Mouse (Mus musculus) myocyte (in vitro differentiated cells): ENCODE measurements around the gene Nfkb1.

ENCODE experiments used
- CEBPB ChIP-seq: IDR thresholded peaks from 2 replicates; pipeline ENCODE4 v1.6.1; 2011; ENCODE audit warnings: mild to moderate bottlenecking, moderate library complexity; ENCODE audit not compliant: poor library complexity, insufficient read depth, severe bottlenecking
- E2F4 ChIP-seq: IDR thresholded peaks from one replicate; pipeline ENCODE4 v1.6.1; 2011; ENCODE audit warnings: mild to moderate bottlenecking, control low read depth, moderate library complexity; ENCODE audit not compliant: insufficient read depth
- MAX ChIP-seq: IDR thresholded peaks from one replicate; pipeline ENCODE4 v1.6.1; 2011; ENCODE audit warnings: low read depth, mild to moderate bottlenecking, control low read depth
- MYOD1 ChIP-seq, 3 experiments: IDR thresholded peaks; one replicate each; pipeline ENCODE4 v1.6.1; 2011; ENCODE audit warnings: control low read depth in 2 of 3, low read depth in 2 of 3, mild to moderate bottlenecking in 2 of 3, moderate library complexity in 1 of 3; ENCODE audit not compliant: insufficient read length in 2 of 3, control insufficient read depth in 1 of 3
- MYOG ChIP-seq, 3 experiments: IDR thresholded peaks; one replicate each; pipeline ENCODE4 v1.6.1; 2011; ENCODE audit warnings: control low read depth in 2 of 3, low read depth in 2 of 3, mild to moderate bottlenecking in 2 of 3; ENCODE audit not compliant: insufficient read length in 2 of 3, control insufficient read depth in 1 of 3, insufficient read depth in 1 of 3
- POLR2A ChIP-seq: IDR thresholded peaks from one replicate; pipeline ENCODE4 v1.6.1; 2011; ENCODE audit warnings: low read depth, mild to moderate bottlenecking, control low read depth, moderate library complexity; ENCODE audit not compliant: insufficient read length
- POLR2AphosphoS2 ChIP-seq: IDR thresholded peaks from one replicate; pipeline ENCODE4 v1.6.1; 2011; ENCODE audit warnings: low read depth, control low read depth; ENCODE audit not compliant: insufficient read length
- REST ChIP-seq: IDR thresholded peaks from one replicate; pipeline ENCODE4 v1.6.1; 2011; ENCODE audit warnings: mild to moderate bottlenecking, control low read depth, moderate library complexity; ENCODE audit not compliant: insufficient read depth, insufficient read length
- SRF ChIP-seq: IDR thresholded peaks from one replicate; pipeline ENCODE4 v1.6.1; 2011; ENCODE audit warnings: low read depth; ENCODE audit not compliant: control insufficient read depth, insufficient read length
- TCF12 ChIP-seq: IDR thresholded peaks from one replicate; pipeline ENCODE4 v1.6.1; 2011; ENCODE audit warnings: mild to moderate bottlenecking, control low read depth; ENCODE audit not compliant: poor library complexity, insufficient read depth, severe bottlenecking
- TCF3 ChIP-seq: IDR thresholded peaks from one replicate; pipeline ENCODE4 v1.6.1; 2011; ENCODE audit warnings: low read depth, control low read depth; ENCODE audit not compliant: insufficient read length
- USF1 ChIP-seq: IDR thresholded peaks from one replicate; pipeline ENCODE4 v1.6.1; 2011; ENCODE audit warnings: low read depth, mild to moderate bottlenecking, control low read depth, moderate library complexity

- no peak for TF ChIP-seq POLR2AphosphoS2
- no peak for TF ChIP-seq MAX
- TF ChIP-seq MYOG (IDR thresholded peaks at IDR 0.05; ENCODE audit: control insufficient read depth in 1 of 3, insufficient read depth in 1 of 3, insufficient read length in 2 of 3, low read depth in 2 of 3): no peak
- TF ChIP-seq POLR2A: no peak
- no peak for TF ChIP-seq USF1
- TF ChIP-seq TCF12: no peak
- TF ChIP-seq E2F4: no peak
- no peak for TF ChIP-seq SRF
- TF ChIP-seq REST: no peak
- no peak for TF ChIP-seq MYOD1 (IDR thresholded peaks at IDR 0.05; ENCODE audit: control insufficient read depth in 1 of 3, insufficient read length in 2 of 3, low read depth in 2 of 3)
- no peak for TF ChIP-seq CEBPB
- no peak for TF ChIP-seq TCF3
These were observed 1.7 kb upstream of the Nfkb1 start for GRCm38 (mm10) chr3:135692999-135693398.
